Mouse (Mus musculus) ES-E14 (cell line): ENCODE results near the gene 1700034J05Rik. TPM values are rescaled to one million over a fixed set of nuclear protein-coding genes. Genes with fewer than 3 reads are reported as not detected.

ENCODE experiments used
- DNase-seq: peaks from one replicate; pipeline ENCODE4 v3.0.0-alpha.2; 2013; ENCODE audit warnings: low read depth, low spot score
- H3K27ac ChIP-seq: 2 replicates; pipeline ENCODE4 v1.5.1; 2012; ENCODE audit warnings: low read depth, mild to moderate bottlenecking, low read length, moderate library complexity, mixed read lengths; ENCODE audit not compliant: poor library complexity, insufficient read depth, severe bottlenecking
- H3K36me3 ChIP-seq: 2 replicates; pipeline ENCODE4 v1.6.1; 2012; ENCODE audit warnings: mild to moderate bottlenecking, low read length, moderate library complexity, mixed read lengths; ENCODE audit not compliant: control insufficient read depth, poor library complexity, insufficient read depth, severe bottlenecking
- H3K4me1 ChIP-seq, 2 experiments: fragments of 150-350 bp in 1 of 2; sonication (generic) in 1 of 2; 2 replicates each; pipeline ENCODE4 v1.6.1; 2012; ENCODE audit warnings: low read length in 2 of 2, mild to moderate bottlenecking in 1 of 2, mixed read lengths in 1 of 2; ENCODE audit not compliant: control insufficient read depth in 2 of 2, insufficient read depth in 2 of 2, poor library complexity in 1 of 2
- H3K4me3 ChIP-seq, 2 experiments: fragments of 150-350 bp in 1 of 2; sonication (generic) in 1 of 2; 2 replicates each; pipeline ENCODE4 v1.5.1; 2012; ENCODE audit warnings: low read length in 2 of 2, low read depth in 1 of 2, mild to moderate bottlenecking in 1 of 2, mixed read lengths in 1 of 2; ENCODE audit not compliant: insufficient read depth in 1 of 2, poor library complexity in 1 of 2, severe bottlenecking in 1 of 2
- H3K9ac ChIP-seq: 2 replicates; pipeline ENCODE4 v1.6.1; 2012; ENCODE audit warnings: low read depth, mild to moderate bottlenecking, low read length, mixed read lengths; ENCODE audit not compliant: poor library complexity, insufficient read depth, severe bottlenecking
- H3K9me3 ChIP-seq: fragments of 150-350 bp; sonication (generic); 2 replicates; pipeline ENCODE4 v1.6.1; 2012; ENCODE audit warnings: low read depth, mild to moderate bottlenecking, low read length; ENCODE audit not compliant: control insufficient read depth, insufficient read depth
- CHD2 ChIP-seq: IDR thresholded peaks from 2 replicates; pipeline ENCODE4 v1.6.1; 2014; ENCODE audit warnings: mild to moderate bottlenecking, low read depth, low read length, inconsistent platforms
- HCFC1 ChIP-seq: IDR thresholded peaks from 2 replicates; pipeline ENCODE4 v1.6.1; 2012; ENCODE audit warnings: low read length, inconsistent platforms, borderline replicate concordance; ENCODE audit not compliant: insufficient read depth
- MAFK ChIP-seq: IDR thresholded peaks from 2 replicates; pipeline ENCODE4 v1.6.1; 2014; ENCODE audit warnings: mild to moderate bottlenecking, low read depth, low read length, inconsistent platforms; ENCODE audit not compliant: insufficient read depth
- ZC3H11A ChIP-seq: IDR thresholded peaks from 2 replicates; pipeline ENCODE4 v1.6.1; 2012; ENCODE audit warnings: low read depth, mild to moderate bottlenecking, inconsistent platforms, low read length, borderline replicate concordance
- ZNF384 ChIP-seq: IDR thresholded peaks from 2 replicates; pipeline ENCODE4 v1.6.1; 2012; ENCODE audit warnings: low read depth, low read length, inconsistent platforms
- in situ Hi-C, 2 experiments: fragments of 600-800 bp; cut with MboI; formaldehyde crosslinking; loops; one replicate each; pipeline ENCODE4 v1.15.1; 2025; ENCODE audit warnings: low sequenced_read_pairs in 2 of 2, inconsistent platforms in 1 of 2; ENCODE audit not compliant: unreplicated experiment in 2 of 2
- total RNA-seq: library from RNA; depleted of rRNA; stranded (reverse); fragments of 300-350 nt; gene quantifications from 2 replicates; pipeline ENCODE4 v1.2.3, GENCODE M21; 2012

1700034J05Rik gene
- total RNA-seq, 1 experiment = 0.22 TPM

DNA sequence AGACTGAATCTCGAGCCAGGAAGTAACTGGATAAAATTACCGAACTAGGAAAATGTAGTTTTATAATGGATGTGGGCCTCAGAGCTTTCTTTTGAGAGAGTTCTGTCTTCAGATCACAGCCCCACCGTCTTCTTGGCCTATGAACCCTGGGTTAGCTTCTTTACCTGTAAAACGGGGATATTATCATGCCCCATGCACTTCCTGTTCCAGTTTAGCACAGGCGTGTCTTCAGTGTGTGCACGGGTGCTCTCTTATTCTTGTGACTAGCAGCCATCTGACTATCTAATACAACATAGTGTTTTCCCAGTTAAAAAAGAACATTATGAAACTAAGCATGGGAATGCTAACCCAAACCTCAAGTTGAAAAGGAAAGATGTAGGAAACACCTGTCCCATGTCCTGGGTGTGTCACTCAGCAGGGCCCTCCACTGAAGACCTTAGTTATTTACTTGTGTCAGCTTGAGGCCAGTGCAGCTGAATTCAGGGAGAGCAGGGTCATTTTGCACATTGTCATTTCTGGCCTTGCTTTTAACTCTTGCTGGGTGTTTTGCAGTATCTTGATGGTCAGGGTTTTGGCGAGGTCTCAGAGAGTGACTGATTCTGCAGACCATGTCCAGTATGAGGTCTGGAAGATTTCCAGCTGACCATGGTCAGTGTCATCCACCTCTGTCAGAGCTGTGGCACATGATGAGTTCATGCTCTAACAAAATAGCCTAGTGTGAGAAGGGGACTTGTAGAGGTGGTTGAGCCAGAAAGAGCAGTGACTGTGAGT is 12.5 kb downstream of the 1700034J05Rik start:
- no peak overlapping the region for H3K27ac ChIP-seq
- H3K36me3 ChIP-seq = peaks cover 6% of the 10 kb centered on the region; the same call in 1 of the 2 replicates
- TF ChIP-seq ZNF384 (no peak), HCFC1 (no peak), ZC3H11A (no peak), CHD2 (no peak), MAFK (no peak)
- in situ Hi-C loops = no loop called here
- no peak overlapping the region for H3K4me3 ChIP-seq
- no peak overlapping the region for H3K9ac ChIP-seq
- no peak for DNase-seq
- no peaks in the 10 kb centered on the region for H3K9me3 ChIP-seq
- H3K4me1 ChIP-seq = no peaks in the 10 kb centered on the region

DNA sequence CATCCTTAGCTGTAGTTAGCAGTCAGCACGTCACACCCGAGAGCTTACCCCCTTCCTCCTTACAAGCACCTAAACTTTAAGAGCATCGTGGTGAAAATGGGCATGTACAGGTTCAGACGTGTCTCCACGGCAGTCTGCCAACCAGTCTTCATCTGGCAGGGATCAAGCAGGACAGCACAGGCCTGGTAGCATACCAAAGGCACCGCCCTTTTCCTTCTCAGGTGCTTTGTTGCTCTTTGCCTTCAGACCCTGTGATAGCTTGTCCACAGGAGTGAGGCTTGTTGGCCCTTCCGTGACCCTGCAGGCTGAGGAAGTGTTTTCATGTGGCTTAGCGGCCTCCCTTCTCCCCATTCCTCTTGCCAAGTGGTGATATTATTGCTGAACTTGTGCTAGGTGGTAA is 15.2 kb downstream of the 1700034J05Rik start:
- DNase-seq = no peak
- TF ChIP-seq CHD2 (no peak), ZC3H11A (no peak), ZNF384 (no peak), HCFC1 (no peak), MAFK (no peak)
- H3K9me3 ChIP-seq = no peaks in the 10 kb centered on the region
- H3K36me3 ChIP-seq = peaks cover 6% of the 10 kb centered on the region; the same call in 1 of the 2 replicates
- in situ Hi-C loops = no loop called here
- no peak overlapping the region for H3K4me3 ChIP-seq
- no peak overlapping the region for H3K9ac ChIP-seq
- no peak overlapping the region for H3K27ac ChIP-seq
- no peaks in the 10 kb centered on the region for H3K4me1 ChIP-seq

DNA sequence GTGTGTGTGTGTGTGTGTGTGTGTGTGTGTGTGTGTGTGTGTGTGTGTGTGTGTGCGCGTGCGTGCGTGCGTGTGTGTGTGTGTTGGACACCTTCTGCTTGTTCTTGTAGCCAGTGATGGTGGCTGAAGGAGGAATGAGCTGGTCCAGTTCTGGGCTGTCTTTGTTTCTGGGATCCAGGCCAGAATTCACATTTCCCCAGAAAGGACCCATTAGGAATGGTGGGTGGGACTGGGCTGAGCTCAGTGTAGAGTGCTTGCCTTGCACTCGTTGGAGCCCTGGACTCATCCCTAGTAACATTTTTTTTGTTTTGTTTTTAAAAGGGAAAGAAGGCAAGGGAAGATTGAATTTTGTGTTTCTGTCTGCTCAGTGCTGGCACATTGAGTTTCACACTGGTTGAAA is 18.3 kb downstream of the 1700034J05Rik start:
- no peak for TF ChIP-seq MAFK
- TF ChIP-seq ZC3H11A = no peak
- TF ChIP-seq CHD2 = no peak
- TF ChIP-seq HCFC1 = no peak
- no peak for TF ChIP-seq ZNF384
- in situ Hi-C loops = no loop called here
- no peak overlapping the region for H3K4me3 ChIP-seq
- H3K27ac ChIP-seq = no peak overlapping the region
- DNase-seq = no peak
- no peaks in the 10 kb centered on the region for H3K9me3 ChIP-seq
- no peaks in the 10 kb centered on the region for H3K4me1 ChIP-seq
- H3K9ac ChIP-seq = no peak overlapping the region
- H3K36me3 ChIP-seq = peaks cover 6% of the 10 kb centered on the region; the same call in 1 of the 2 replicates

DNA sequence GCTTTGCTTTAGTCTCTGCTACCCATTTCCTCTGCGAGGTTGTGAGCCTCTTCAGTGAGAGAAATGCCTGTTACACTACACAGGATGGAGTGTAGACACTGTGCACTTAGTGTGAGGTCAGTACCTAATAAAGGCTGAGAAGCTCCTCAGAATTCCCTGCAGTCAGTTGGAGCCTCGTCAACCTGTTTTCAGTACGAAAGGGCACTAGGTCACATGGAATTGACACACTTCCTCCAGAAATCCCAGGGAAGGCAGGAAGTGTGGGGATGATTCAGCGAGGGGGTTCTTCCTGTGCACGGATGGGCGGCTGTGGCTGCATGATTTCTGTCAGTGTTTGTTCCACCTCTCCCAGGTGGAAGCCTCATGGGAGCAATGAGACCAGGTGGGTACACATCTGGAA is 21.1 kb downstream of the 1700034J05Rik start:
- in situ Hi-C loops = no loop called here
- no peak for DNase-seq
- H3K9me3 ChIP-seq = no peaks in the 10 kb centered on the region
- H3K9ac ChIP-seq = no peak overlapping the region
- TF ChIP-seq MAFK (no peak), HCFC1 (no peak), ZNF384 (no peak), ZC3H11A (no peak)
- no peaks in the 10 kb centered on the region for H3K4me1 ChIP-seq
- H3K4me3 ChIP-seq = no peak overlapping the region
- H3K36me3 ChIP-seq = no peaks in the 10 kb centered on the region
- H3K27ac ChIP-seq = no peak overlapping the region

DNA sequence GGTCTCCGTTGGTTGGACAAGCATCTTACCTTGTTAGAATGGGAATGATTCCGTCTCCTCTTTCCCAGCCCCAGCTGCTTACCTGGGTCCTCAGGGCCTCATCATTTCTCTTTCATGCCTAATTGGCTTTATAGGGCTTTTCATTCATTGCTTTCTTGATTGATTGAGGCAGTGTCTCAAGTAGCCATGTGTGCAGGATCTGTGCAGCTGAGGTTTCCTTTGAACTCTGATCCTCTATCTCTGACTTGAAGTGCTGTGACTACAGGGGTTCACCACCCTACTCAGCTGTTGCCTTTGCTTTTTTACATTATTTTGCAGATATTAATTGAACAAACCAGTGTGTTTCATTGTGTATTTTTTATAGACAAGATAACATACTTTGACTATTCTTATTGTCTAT is 25.2 kb downstream of the 1700034J05Rik start:
- in situ Hi-C loops = no loop called here

More for the DNA sequence above, 25.2 kb downstream of the 1700034J05Rik start:
- H3K9me3 ChIP-seq = no peaks in the 10 kb centered on the region
- TF ChIP-seq ZC3H11A (no peak), ZNF384 (no peak), HCFC1 (no peak), MAFK (no peak), CHD2 (no peak)
- H3K9ac ChIP-seq = no peak overlapping the region
- H3K4me1 ChIP-seq = 0 out of 4 replicates have a peak, but pooled peaks cover 0 to 2% of the 10 kb centered on the region in 2 experiments
- no peak overlapping the region for H3K27ac ChIP-seq
- H3K4me3 ChIP-seq = no peak overlapping the region
- no peak for DNase-seq
- H3K36me3 ChIP-seq = no peaks in the 10 kb centered on the region
